ENCODE assay signal across 8 mouse cellular contexts in genomic region chr1:121567521-121568489, GRCm38 (mm10). TPM values are rescaled to one million over a fixed set of nuclear protein-coding genes. Genes with fewer than 3 reads are reported as not detected.
DNase-seq lines count a peak whose midpoint lies in the region; ATAC-seq lines count a peak whose summit lies in the region.

TSS of gene Ddx18 (minus strand) at chr1:121567989.

- H3K9ac ChIP-seq in hindbrain, embryonic 16.5 days (ENCODE audit: low read depth, low read length): peak within 1 kb of the TSS; percentile 72

- H3K9me3 ChIP-seq in hindbrain, embryonic 16.5 days (ENCODE audit: control insufficient read depth, low read length): no peaks in the 10 kb centered on the region

- peak within 1 kb of the TSS; percentile 64 for H3K4me3 ChIP-seq in hindbrain, embryonic 16.5 days (ENCODE audit: low read length)
- peak within 1 kb of the TSS; percentile 92 for H3K4me3 ChIP-seq in macrophage (ENCODE audit: inconsistent target)

- peaks cover 24% of the 10 kb centered on the region for H3K79me2 ChIP-seq in macrophage (ENCODE audit: inconsistent target)

- no peaks in the 10 kb centered on the region; the same call in 1 of the 2 replicates for H3K27me3 ChIP-seq in hindbrain, embryonic 16.5 days (replicated peaks; ENCODE audit: control insufficient read depth, insufficient read depth, low read length)

- peak; percentile 99 for ATAC-seq in hindbrain, embryonic 16.5 days

- H3K4me2 ChIP-seq in hindbrain, embryonic 16.5 days (ENCODE audit: low read length): peak within 1 kb of the TSS; percentile 93

- peak; percentile 83 for DNase-seq in WW6 (ENCODE audit: low read depth, low spot score)
- DNase-seq in cerebellum, postnatal 4 days (ENCODE audit: low spot score in 2 of 2): peak; percentile 97 to 99
- DNase-seq in gastrocnemius, adult 18-20 months (ENCODE audit: low spot score): peak; percentile 97
- peak; percentile 97 to 100 for DNase-seq in left cerebral cortex, adult 18-20 months (ENCODE audit: low spot score in 2 of 2)
- peak; percentile 96 for DNase-seq in right cerebral cortex, adult 18-20 months
- peak; percentile 94 for DNase-seq in urinary bladder, postnatal 10 days (ENCODE audit: low spot score)

- H3K27ac ChIP-seq in hindbrain, embryonic 16.5 days (ENCODE audit: low read depth, low read length): peak within 1 kb of the TSS; percentile 70
- peak within 1 kb of the TSS; percentile 31; the same call in 1 of the 2 replicates for H3K27ac ChIP-seq in macrophage

- 8% methylated on average over 43 of the region's 53 CpGs for WGBS in hindbrain, embryonic 16.5 days
- WGBS in macrophage (ENCODE audit: missing documents): 8% methylated on average over 53 of the region's 53 CpGs

- peaks cover 8% of the 10 kb centered on the region for H3K4me1 ChIP-seq in hindbrain, embryonic 16.5 days (ENCODE audit: control insufficient read depth, insufficient read depth, low read depth, low read length)

- H3K36me3 ChIP-seq in hindbrain, embryonic 16.5 days (ENCODE audit: control insufficient read depth, insufficient read depth, low read length): peaks cover 19% of the 10 kb centered on the region
- H3K36me3 ChIP-seq in macrophage (ENCODE audit: inconsistent target): peaks cover 19% of the 10 kb centered on the region; the same call in 1 of the 2 replicates

RNA-seq across cellular contexts. Expression of gene Ddx18, which starts in this region (rescaled TPM):
- 10 to 100 TPM; 18.1 to 19.3 TPM for total RNA-seq in gastrocnemius, adult 18-20 months (2021)
- 25.8 and 29.6 TPM in 2 replicates for polyA plus RNA-seq in hindbrain, embryonic 16.5 days (2015; fragmentation: Nextera tagmentation; extraction: Ambion mirVana)
- total RNA-seq in left cerebral cortex, adult 18-20 months (2021): 10 to 100 TPM; 27.2 to 30.1 TPM
- total RNA-seq in macrophage (2018; cell fraction: chromatin; rRNA removed): 10 to 100 TPM in 24 of 26 experiments, 1 to 10 TPM in 2; 8.1 to 40.1 (median 27.6) TPM
- 10 to 100 TPM; 17.3 to 32.8 (median 28.8) TPM for total RNA-seq in macrophage (2018; cell fraction: cytosol; rRNA removed)
- 10 to 100 TPM; 11.5 to 43.1 (median 20.6) TPM for total RNA-seq in macrophage (2018; cell fraction: nucleus; rRNA removed)
- polyA plus RNA-seq in macrophage (2018): 18.0 to 51.6 TPM (median 25.3 TPM) in 3 replicates

Comparison
In these comparisons a context has a peak if more than half of its experiments do, and no peak if none do; other contexts are left out.
1. Peak in every context shown above with its lines: DNase-seq, ATAC-seq, H3K4me3 ChIP-seq and H3K27ac ChIP-seq.